Mouse (Mus musculus) stomach, postnatal 0 days (tissue): ENCODE measurements around the gene Foxn2. TPM values are rescaled to one million over a fixed set of nuclear protein-coding genes. Genes with fewer than 3 reads are reported as not detected.

Experiments
- ATAC-seq: fragments of 200-750 bp; cut with Nextera tagmentation; 2 replicates; pipeline ENCODE4 v1.8.0; 2017; ENCODE audit not compliant: low FRiP score, low TSS enrichment
- DNase-seq: peaks from one replicate; pipeline ENCODE4 v3.0.0-alpha.2; 2016; ENCODE audit warnings: low spot score
- H3K27ac ChIP-seq: fragments of 300-500 bp; sonication (generic); replicated peaks from 2 replicates; pipeline ENCODE4 v1.5.1; 2014; ENCODE audit warnings: mild to moderate bottlenecking, control low read depth
- H3K27me3 ChIP-seq: fragments of 300-500 bp; sonication (generic); 2 replicates; pipeline ENCODE4 v1.6.1; 2014; ENCODE audit warnings: low read length; ENCODE audit not compliant: control insufficient read depth, insufficient read depth
- H3K36me3 ChIP-seq: fragments of 300-500 bp; sonication (generic); 2 replicates; pipeline ENCODE4 v1.6.1; 2014; ENCODE audit warnings: low read length, mixed read lengths; ENCODE audit not compliant: control insufficient read depth, insufficient read depth
- H3K4me1 ChIP-seq: fragments of 300-500 bp; sonication (generic); replicated peaks from 2 replicates; pipeline ENCODE4 v1.6.1; 2014; ENCODE audit warnings: antibody characterized with exemption; ENCODE audit not compliant: control insufficient read depth, insufficient read depth
- H3K4me2 ChIP-seq: fragments of 300-500 bp; sonication (generic); replicated peaks from 2 replicates; pipeline ENCODE4 v1.6.1; 2014; ENCODE audit warnings: low read depth, mild to moderate bottlenecking, control low read depth, moderate library complexity
- H3K4me3 ChIP-seq: fragments of 300-500 bp; sonication (generic); 2 replicates; pipeline ENCODE4 v1.5.1; 2014; ENCODE audit warnings: low read depth, low read length, control low read depth
- H3K9ac ChIP-seq: fragments of 300-500 bp; sonication (generic); 2 replicates; pipeline ENCODE4 v1.6.1; 2014; ENCODE audit warnings: mild to moderate bottlenecking, low read length, control low read depth, mixed read lengths
- H3K9me3 ChIP-seq: fragments of 300-500 bp; sonication (generic); 2 replicates; pipeline ENCODE4 v1.6.1; 2016; ENCODE audit warnings: low read length; ENCODE audit not compliant: control insufficient read depth
- CTCF ChIP-seq: IDR thresholded peaks from 2 replicates; pipeline ENCODE4 v1.5.1; 2016; ENCODE audit warnings: antibody characterized with exemption, low read depth, mild to moderate bottlenecking, moderate library complexity
- EP300 ChIP-seq: optimal IDR thresholded peaks from 2 replicates; pipeline ENCODE3; 2016; ENCODE audit warnings: antibody characterized with exemption
- WGBS: fragments of 180-500 bp; shearing (Covaris S2); extraction: QIAGEN DNeasy Blood & Tissue Kit; methylation state at CpG from one replicate; pipeline ENCODE4 v1.1.7; 2014; 5-methylcytosine and 5-hydroxymethylcytosine counted together
- polyA plus RNA-seq: library from polyadenylated mRNA; unstranded; fragments of >200 nt; fragmentation: Nextera tagmentation; extraction: Ambion mirVana; gene quantifications from 2 replicates; pipeline ENCODE4 v1.2.1, GENCODE M21; 2015

The Foxn2 gene
- polyA plus RNA-seq, 1 experiment from 2014 or later: 8.2 TPM

- H3K4me3 ChIP-seq: no peak overlapping the region
- no peak for DNase-seq
- 15% methylated on average over 2 of the region's 2 CpGs for WGBS
Measured at GRCm38 (mm10) chr17:88527781-88528180, 87.3 kb downstream of the Foxn2 start.

GRCm38 (mm10) chr17:88529519-88530235 lies 89.2 kb downstream of the Foxn2 start, which contains the start of gene Ppp1r21:
TSS of gene Ppp1r21 (plus strand) at chr17:88530118.
- Histone ChIP-seq H3K9ac (peak within 1 kb of the TSS; percentile 74), H3K4me1 (no peaks in the 10 kb centered on the region), H3K27me3 (no peaks in the 10 kb centered on the region), H3K27ac (peak within 1 kb of the TSS; percentile 76), H3K9me3 (no peaks in the 10 kb centered on the region), H3K36me3 (no peaks in the 10 kb centered on the region), H3K4me2 (peak within 1 kb of the TSS; percentile 79), H3K4me3 (peak within 1 kb of the TSS; percentile 79)
- TF ChIP-seq CTCF (peak; percentile 29; the same call in 1 of the 2 replicates), EP300 (no peak)
- peak; percentile 98 for ATAC-seq
- DNase-seq: peak; percentile 99
- 5% methylated on average over 47 of the region's 49 CpGs for WGBS

More at GRCm38 (mm10) chr17:88527781-88528180, 87.3 kb downstream of the Foxn2 start:
- H3K36me3 ChIP-seq: no peaks in the 10 kb centered on the region
- H3K9me3 ChIP-seq: no peaks in the 10 kb centered on the region
- H3K9ac ChIP-seq: no peak overlapping the region
- TF ChIP-seq CTCF (peak; percentile 80), EP300 (no peak)
- H3K27ac ChIP-seq: no peak overlapping the region
- no peak overlapping the region for H3K4me2 ChIP-seq
- no peak for ATAC-seq
- no peaks in the 10 kb centered on the region for H3K27me3 ChIP-seq
- no peaks in the 10 kb centered on the region for H3K4me1 ChIP-seq

- Histone ChIP-seq H3K36me3 (no peaks in the 10 kb centered on the region), H3K27me3 (no peaks in the 10 kb centered on the region), H3K4me1 (no peaks in the 10 kb centered on the region), H3K4me3 (peak overlapping the region; percentile 79), H3K9ac (peak overlapping the region; percentile 74), H3K27ac (peak overlapping the region; percentile 76), H3K9me3 (no peaks in the 10 kb centered on the region), H3K4me2 (peak overlapping the region; percentile 79)
- ATAC-seq (peak; percentile 74; the same call in 1 of the 2 replicates), DNase-seq (no peak)
- WGBS: under 1% methylated on average over 14 of the region's 14 CpGs
- no peak for TF ChIP-seq EP300
- TF ChIP-seq CTCF: no peak
Measured at GRCm38 (mm10) chr17:88530236-88530619, 89.7 kb downstream of the Foxn2 start.

GRCm38 (mm10) chr17:88530667-88531066 lies 90.2 kb downstream of the Foxn2 start:
- Histone ChIP-seq H3K27me3 (no peaks in the 10 kb centered on the region), H3K36me3 (no peaks in the 10 kb centered on the region), H3K4me2 (peak overlapping the region; percentile 79), H3K27ac (peak overlapping the region; percentile 76), H3K4me1 (no peaks in the 10 kb centered on the region), H3K9ac (peak overlapping the region; percentile 74), H3K9me3 (no peaks in the 10 kb centered on the region), H3K4me3 (peak overlapping the region; percentile 79)
- TF ChIP-seq CTCF (no peak), EP300 (no peak)
- no peak for ATAC-seq
- DNase-seq: no peak
- 7% methylated on average over 11 of the region's 11 CpGs for WGBS

- Histone ChIP-seq H3K27ac (no peak overlapping the region), H3K36me3 (no peaks in the 10 kb centered on the region), H3K4me1 (no peaks in the 10 kb centered on the region), H3K4me3 (0 out of 2 replicates have a peak overlapping the region, but pooled peaks have one; percentile 79), H3K4me2 (no peak overlapping the region), H3K27me3 (no peaks in the 10 kb centered on the region), H3K9ac (no peak overlapping the region), H3K9me3 (no peaks in the 10 kb centered on the region)
- TF ChIP-seq EP300 (no peak), CTCF (no peak)
- DNase-seq (no peak), ATAC-seq (no peak)
- WGBS: 55% methylated on average over 6 of the region's 6 CpGs
Measured at GRCm38 (mm10) chr17:88531176-88531575, 90.7 kb downstream of the Foxn2 start.

GRCm38 (mm10) chr17:88537842-88538430 lies 97.4 kb downstream of the Foxn2 start:
- Histone ChIP-seq H3K27ac (no peak overlapping the region), H3K9me3 (no peaks in the 10 kb centered on the region), H3K9ac (no peak overlapping the region), H3K27me3 (no peaks in the 10 kb centered on the region), H3K4me2 (no peak overlapping the region), H3K4me3 (no peak overlapping the region), H3K4me1 (no peaks in the 10 kb centered on the region), H3K36me3 (no peaks in the 10 kb centered on the region)
- ATAC-seq: no peak
- TF ChIP-seq EP300: no peak
- TF ChIP-seq CTCF: no peak
- WGBS: 90% methylated on average over 8 of the region's 8 CpGs
- no peak for DNase-seq

Other genes with a start within 250 kb of the Foxn2 start
- 10.4 and 11.1 TPM in 2 replicates for gene Ppp1r21, start 89.4 kb downstream of the Foxn2 start, polyA plus RNA-seq
- 3.1 and 5.1 TPM in 2 replicates for gene Ston1, start 157.0 kb downstream of the Foxn2 start, polyA plus RNA-seq
- 0.08 TPM in 1 of 2 replicates, not detected in the other for gene Gtf2a1l, start 227.9 kb downstream of the Foxn2 start, polyA plus RNA-seq